Mouse (Mus musculus): ENCODE measurements around the gene Armc12. TPM values are rescaled to one million over a fixed set of nuclear protein-coding genes. Genes with fewer than 3 reads are reported as not detected.

Armc12 gene
- polyA plus RNA-seq, 1 experiment from 2014 or later, result not detected

DNA sequence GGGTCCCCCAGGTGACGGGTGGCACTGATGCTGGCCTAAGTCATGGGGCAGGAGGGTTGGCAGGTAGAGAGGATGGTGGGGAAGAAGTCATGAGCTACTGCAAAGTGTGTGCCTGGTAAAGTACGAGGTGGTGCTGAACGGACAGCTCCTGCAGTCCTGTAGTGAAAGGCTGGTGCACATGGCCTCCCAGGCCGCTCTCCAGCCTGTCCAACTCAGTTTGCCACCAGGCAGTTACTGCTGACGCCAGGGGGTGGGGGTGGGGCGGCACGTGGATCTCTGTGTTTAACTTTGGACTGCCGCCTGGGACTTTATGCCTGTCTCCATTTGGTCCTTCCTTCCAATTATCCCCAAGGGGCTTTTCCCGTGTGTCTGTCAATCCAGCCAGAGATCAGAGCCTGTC, 49.8 kb downstream of the Armc12 start:
- no peak for ATAC-seq (replicated peaks; ENCODE audit: insufficient number of reproducible peaks, low FRiP score, low TSS enrichment)

DNA sequence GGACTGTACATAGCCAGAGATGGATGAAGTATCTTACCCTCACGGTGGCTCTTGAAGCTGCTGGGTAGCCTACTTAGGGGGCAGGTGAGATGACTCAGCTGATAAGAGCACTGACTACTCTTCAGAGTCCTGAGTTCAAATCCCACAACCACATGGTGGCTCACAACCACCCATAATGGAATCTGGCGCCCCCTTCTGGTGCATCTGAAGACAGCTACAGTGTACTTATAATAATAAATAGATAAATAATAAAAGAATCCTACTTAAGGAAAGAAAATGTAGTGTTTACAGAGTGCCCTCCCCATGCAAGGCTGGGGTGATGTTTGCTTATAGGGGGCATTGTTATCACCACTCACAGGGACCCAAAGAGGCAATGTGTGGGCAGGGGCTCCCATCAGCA, 50.5 kb downstream of the Armc12 start:
- H3K27ac ChIP-seq (ENCODE audit: low read depth, low read length), result no peak overlapping the region
- H3K27me3 ChIP-seq (ENCODE audit: control insufficient read depth, insufficient read depth, low read length), result no peaks in the 10 kb centered on the region
- H3K4me2 ChIP-seq, result no peak overlapping the region
- no peak overlapping the region for H3K4me3 ChIP-seq (ENCODE audit: low read depth, low read length)
- WGBS (ENCODE audit: insufficient replicate concordance), result 50% methylated on average over 2 of the region's 2 CpGs
- no peaks in the 10 kb centered on the region for H3K9me3 ChIP-seq (replicated peaks; ENCODE audit: control insufficient read depth, low read length)
- no peaks in the 10 kb centered on the region for H3K4me1 ChIP-seq (ENCODE audit: control insufficient read depth, insufficient read depth, low read length)
- H3K9ac ChIP-seq (ENCODE audit: low read depth, low read length), result no peak overlapping the region
- H3K36me3 ChIP-seq (ENCODE audit: control insufficient read depth, insufficient read depth, low read length), result no peaks in the 10 kb centered on the region
- ATAC-seq (replicated peaks; ENCODE audit: insufficient number of reproducible peaks, low FRiP score, low TSS enrichment), result no peak

More for the DNA sequence above, 49.8 kb downstream of the Armc12 start:
- H3K27me3 ChIP-seq (ENCODE audit: control insufficient read depth, insufficient read depth, low read length), result no peaks in the 10 kb centered on the region
- H3K36me3 ChIP-seq (ENCODE audit: control insufficient read depth, insufficient read depth, low read length), result no peaks in the 10 kb centered on the region
- WGBS (ENCODE audit: insufficient replicate concordance), result 4% methylated on average over 9 of the region's 9 CpGs
- no peak overlapping the region for H3K9ac ChIP-seq (ENCODE audit: low read depth, low read length)
- no peaks in the 10 kb centered on the region for H3K9me3 ChIP-seq (replicated peaks; ENCODE audit: control insufficient read depth, low read length)
- H3K4me2 ChIP-seq, result no peak overlapping the region
- H3K4me3 ChIP-seq (ENCODE audit: low read depth, low read length), result no peak overlapping the region
- H3K4me1 ChIP-seq (ENCODE audit: control insufficient read depth, insufficient read depth, low read length), result no peaks in the 10 kb centered on the region
- no peak overlapping the region for H3K27ac ChIP-seq (ENCODE audit: low read depth, low read length)

DNA sequence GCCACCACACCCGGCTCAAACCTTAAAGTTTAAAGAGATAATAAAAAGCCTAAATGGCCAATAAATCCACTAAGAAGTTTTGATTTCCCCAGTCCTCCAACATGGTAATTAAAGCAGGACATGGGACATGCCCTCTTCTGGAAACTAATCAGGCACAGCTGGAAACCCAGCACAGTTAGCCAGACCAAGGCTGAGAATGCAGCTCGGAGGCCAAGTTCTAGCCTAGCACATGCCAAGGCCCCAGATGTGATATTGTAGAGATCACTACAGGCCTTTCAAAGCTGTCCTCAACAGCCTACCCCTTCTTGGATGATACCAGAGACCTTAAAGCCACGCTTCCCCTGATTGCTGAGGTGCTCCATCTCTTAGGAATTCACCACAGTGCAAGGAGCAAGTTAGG, 55.9 kb downstream of the Armc12 start:
- ATAC-seq (replicated peaks; ENCODE audit: insufficient number of reproducible peaks, low FRiP score, low TSS enrichment), result no peak
- H3K4me1 ChIP-seq (ENCODE audit: control insufficient read depth, insufficient read depth, low read length), result no peaks in the 10 kb centered on the region
- peaks cover 10% of the 10 kb centered on the region; the same call in 1 of the 2 replicates for H3K36me3 ChIP-seq (ENCODE audit: control insufficient read depth, insufficient read depth, low read length)
- H3K9me3 ChIP-seq (replicated peaks; ENCODE audit: control insufficient read depth, low read length), result no peaks in the 10 kb centered on the region
- H3K4me3 ChIP-seq (ENCODE audit: low read depth, low read length), result no peak overlapping the region
- H3K4me2 ChIP-seq, result no peak overlapping the region
- no peak overlapping the region for H3K9ac ChIP-seq (ENCODE audit: low read depth, low read length)
- no peaks in the 10 kb centered on the region for H3K27me3 ChIP-seq (ENCODE audit: control insufficient read depth, insufficient read depth, low read length)
- H3K27ac ChIP-seq (ENCODE audit: low read depth, low read length), result no peak overlapping the region
- 81% methylated on average over 3 of the region's 3 CpGs for WGBS (ENCODE audit: insufficient replicate concordance)

DNA sequence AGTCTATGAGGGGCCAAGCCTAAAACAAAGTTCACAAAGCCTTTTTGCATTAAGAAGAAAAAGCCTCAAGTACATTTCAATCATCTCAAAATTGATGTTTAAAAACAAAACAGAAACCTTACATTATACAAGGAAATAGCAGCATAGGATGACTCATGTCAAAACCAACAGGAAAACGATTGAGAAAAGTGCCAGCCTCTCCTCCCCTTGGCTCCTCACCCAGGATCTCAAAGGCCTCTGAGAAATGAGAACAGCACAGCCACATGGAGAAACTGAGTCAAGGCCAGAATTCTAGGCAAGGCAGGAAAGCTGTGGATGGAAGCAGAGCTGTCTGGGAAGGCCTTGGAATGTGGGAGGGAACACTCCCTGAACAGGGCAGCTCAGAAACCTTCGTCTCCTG, 58.0 kb downstream of the Armc12 start:
- peaks cover 19% of the 10 kb centered on the region for H3K36me3 ChIP-seq (ENCODE audit: control insufficient read depth, insufficient read depth, low read length)
- no peak overlapping the region for H3K4me3 ChIP-seq (ENCODE audit: low read depth, low read length)
- no peaks in the 10 kb centered on the region for H3K4me1 ChIP-seq (ENCODE audit: control insufficient read depth, insufficient read depth, low read length)
- no peaks in the 10 kb centered on the region for H3K27me3 ChIP-seq (ENCODE audit: control insufficient read depth, insufficient read depth, low read length)
- H3K9me3 ChIP-seq (replicated peaks; ENCODE audit: control insufficient read depth, low read length), result no peaks in the 10 kb centered on the region
- no peak overlapping the region for H3K9ac ChIP-seq (ENCODE audit: low read depth, low read length)
- 74% methylated on average over 2 of the region's 2 CpGs for WGBS (ENCODE audit: insufficient replicate concordance)
- ATAC-seq (replicated peaks; ENCODE audit: insufficient number of reproducible peaks, low FRiP score, low TSS enrichment), result no peak
- H3K27ac ChIP-seq (ENCODE audit: low read depth, low read length), result no peak overlapping the region
- H3K4me2 ChIP-seq, result no peak overlapping the region

Small RNAs within 50 kb of the gene (microRNA-seq; reads per million reads assigned to microRNA genes)
- gene Gm25195 (ENCODE audit: borderline number of aligned reads) (not detected), gene Mir6969 (ENCODE audit: borderline number of aligned reads) (not detected)

Other genes with a start within 250 kb of the Armc12 start
- 15.3 and 17.3 TPM in 2 replicates for gene Fance, start 217.3 kb upstream of the Armc12 start, polyA plus RNA-seq (2014; fragmentation: Nextera tagmentation; extraction: Ambion mirVana)
- gene Rpl10a, start 202.3 kb upstream of the Armc12 start, polyA plus RNA-seq (2014; fragmentation: Nextera tagmentation; extraction: Ambion mirVana), result 408 and 446 TPM in 2 replicates
- gene Tead3, start 180.0 kb upstream of the Armc12 start, polyA plus RNA-seq (2014; fragmentation: Nextera tagmentation; extraction: Ambion mirVana), result 6.5 and 7.5 TPM in 2 replicates
- 2.9 and 5.0 TPM in 2 replicates for gene Tulp1, start 165.6 kb upstream of the Armc12 start, polyA plus RNA-seq (2014; fragmentation: Nextera tagmentation; extraction: Ambion mirVana)
- 5.0 and 5.8 TPM in 2 replicates for gene Fkbp5, start 13.3 kb upstream of the Armc12 start, polyA plus RNA-seq (2014; fragmentation: Nextera tagmentation; extraction: Ambion mirVana)
- gene Clpsl2, start 18.6 kb downstream of the Armc12 start, polyA plus RNA-seq (2014; fragmentation: Nextera tagmentation; extraction: Ambion mirVana), result not detected in 2 replicates
- 0.73 TPM in 1 of 2 replicates, not detected in the other for gene Clps, start 30.0 kb downstream of the Armc12 start, polyA plus RNA-seq (2014; fragmentation: Nextera tagmentation; extraction: Ambion mirVana)
- gene Lhfpl5, start 44.8 kb downstream of the Armc12 start, polyA plus RNA-seq (2014; fragmentation: Nextera tagmentation; extraction: Ambion mirVana), result 0.14 TPM in 1 of 2 replicates, not detected in the other
- 58.1 and 79.5 TPM in 2 replicates for gene Srpk1, start 91.9 kb downstream of the Armc12 start, polyA plus RNA-seq (2014; fragmentation: Nextera tagmentation; extraction: Ambion mirVana)
- 0.14 and 0.84 TPM in 2 replicates for gene Slc26a8, start 159.4 kb downstream of the Armc12 start, polyA plus RNA-seq (2014; fragmentation: Nextera tagmentation; extraction: Ambion mirVana)
- gene Mapk14, start 160.5 kb downstream of the Armc12 start, polyA plus RNA-seq (2014; fragmentation: Nextera tagmentation; extraction: Ambion mirVana), result 37.1 and 37.4 TPM in 2 replicates
- 1.8 and 2.3 TPM in 2 replicates for gene AC170998.1, start 195.3 kb downstream of the Armc12 start, polyA plus RNA-seq (2014; fragmentation: Nextera tagmentation; extraction: Ambion mirVana)
- 2.6 and 2.9 TPM in 2 replicates for gene Mapk13, start 238.5 kb downstream of the Armc12 start, polyA plus RNA-seq (2014; fragmentation: Nextera tagmentation; extraction: Ambion mirVana)